Mouse (Mus musculus) forebrain, embryonic 13.5 days (tissue): ENCODE results near the gene Tead1. TPM values are rescaled to one million over a fixed set of nuclear protein-coding genes. Genes with fewer than 3 reads are reported as not detected.

ENCODE experiments used
- ATAC-seq: fragments of 200-750 bp; cut with Nextera tagmentation; 2 replicates; pipeline ENCODE4 v1.8.0; 2017
- H3K27ac ChIP-seq: fragments of 300-500 bp; sonication (generic); 2 replicates; pipeline ENCODE4 v1.5.1; 2015; ENCODE audit warnings: inconsistent platforms, mild to moderate bottlenecking, moderate library complexity
- H3K27me3 ChIP-seq: fragments of 300-500 bp; sonication (generic); 2 replicates; pipeline ENCODE4 v1.6.1; 2015; ENCODE audit warnings: mild to moderate bottlenecking, inconsistent platforms
- H3K36me3 ChIP-seq: fragments of 300-500 bp; sonication (generic); 2 replicates; pipeline ENCODE4 v1.6.1; 2015; ENCODE audit warnings: mild to moderate bottlenecking, inconsistent platforms; ENCODE audit not compliant: poor library complexity, severe bottlenecking
- H3K4me1 ChIP-seq: fragments of 300-500 bp; sonication (generic); 2 replicates; pipeline ENCODE4 v1.6.1; 2015; ENCODE audit warnings: inconsistent platforms
- H3K4me2 ChIP-seq: fragments of 300-500 bp; sonication (generic); 2 replicates; pipeline ENCODE4 v1.6.1; 2015; ENCODE audit warnings: inconsistent platforms, mild to moderate bottlenecking, moderate library complexity
- H3K4me3 ChIP-seq: fragments of 300-500 bp; sonication (generic); 2 replicates; pipeline ENCODE4 v1.5.1; 2015; ENCODE audit warnings: mild to moderate bottlenecking, inconsistent platforms
- H3K9ac ChIP-seq: fragments of 300-500 bp; sonication (generic); 2 replicates; pipeline ENCODE4 v1.6.1; 2015; ENCODE audit warnings: mild to moderate bottlenecking, inconsistent platforms
- H3K9me3 ChIP-seq: fragments of 300-500 bp; sonication (generic); replicated peaks from 2 replicates; pipeline ENCODE4 v1.6.1; 2016; ENCODE audit warnings: inconsistent platforms
- WGBS: fragments of 180-500 bp; shearing (Covaris S2); methylation state at CpG from one replicate; pipeline ENCODE4 v1.1.7; 2015; 5-methylcytosine and 5-hydroxymethylcytosine counted together
- polyA plus RNA-seq: library from polyadenylated mRNA; unstranded; fragments of >200 nt; fragmentation: Nextera tagmentation; extraction: Ambion mirVana; gene quantifications from 2 replicates; pipeline ENCODE4 v1.2.1, GENCODE M21; 2015

The Tead1 gene
- polyA plus RNA-seq, 1 experiment from 2014 or later, result 22.0 TPM

DNA sequence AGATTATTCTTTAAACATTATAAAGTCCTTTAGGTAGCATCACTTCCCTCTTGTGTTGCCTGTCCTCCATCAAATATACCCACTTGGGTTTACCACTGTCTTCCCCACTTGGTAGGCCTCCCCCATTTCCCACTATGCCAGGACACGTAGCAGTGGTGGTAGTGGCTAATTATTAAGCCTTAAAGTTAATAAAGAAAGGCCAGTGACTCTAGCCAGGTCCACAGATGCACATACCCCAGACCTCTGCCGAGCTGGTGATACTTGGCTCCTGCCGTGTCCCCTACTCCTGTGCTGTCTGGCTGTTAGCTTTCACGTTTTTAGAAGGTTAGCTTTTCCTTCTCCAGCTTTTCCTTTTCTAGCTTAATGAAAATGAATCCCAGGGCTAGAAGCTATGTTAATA lies 152.3 kb downstream of the Tead1 start:
- Histone ChIP-seq H3K4me1 (peaks cover 44% of the 10 kb centered on the region), H3K27me3 (no peaks in the 10 kb centered on the region), H3K9me3 (no peaks in the 10 kb centered on the region), H3K4me3 (no peak overlapping the region), H3K4me2 (no peak overlapping the region), H3K27ac (no peak overlapping the region), H3K36me3 (no peaks in the 10 kb centered on the region), H3K9ac (no peak overlapping the region)
- 82% methylated on average over 4 of the region's 4 CpGs for WGBS
- no peak for ATAC-seq

DNA sequence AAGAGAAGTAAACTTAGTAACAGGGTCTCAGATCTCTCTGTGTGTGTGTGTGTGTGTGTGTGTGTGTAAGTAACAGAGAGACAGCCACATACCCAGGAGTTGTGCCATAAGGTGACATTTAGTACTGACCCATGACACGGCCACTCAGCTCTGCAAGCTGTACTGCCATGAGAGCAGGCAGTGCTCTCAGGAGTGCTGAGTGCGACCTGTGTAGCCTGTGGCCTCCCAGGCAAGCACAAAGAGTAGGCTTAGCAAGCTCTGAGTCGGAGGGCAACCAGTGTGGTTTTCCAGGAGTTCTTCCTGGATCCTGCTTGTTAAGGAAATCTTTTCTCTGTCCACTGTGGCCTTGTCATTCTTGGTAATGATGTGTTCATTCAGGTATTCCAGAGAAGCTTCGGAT lies 154.0 kb downstream of the Tead1 start:
- H3K4me1 ChIP-seq, result peaks cover 31% of the 10 kb centered on the region
- no peak overlapping the region for H3K9ac ChIP-seq
- 68% methylated on average over 4 of the region's 4 CpGs for WGBS
- H3K9me3 ChIP-seq, result no peaks in the 10 kb centered on the region
- no peak overlapping the region for H3K4me2 ChIP-seq
- H3K27me3 ChIP-seq, result no peaks in the 10 kb centered on the region
- H3K36me3 ChIP-seq, result no peaks in the 10 kb centered on the region
- ATAC-seq, result no peak
- H3K4me3 ChIP-seq, result no peak overlapping the region
- no peak overlapping the region for H3K27ac ChIP-seq

DNA sequence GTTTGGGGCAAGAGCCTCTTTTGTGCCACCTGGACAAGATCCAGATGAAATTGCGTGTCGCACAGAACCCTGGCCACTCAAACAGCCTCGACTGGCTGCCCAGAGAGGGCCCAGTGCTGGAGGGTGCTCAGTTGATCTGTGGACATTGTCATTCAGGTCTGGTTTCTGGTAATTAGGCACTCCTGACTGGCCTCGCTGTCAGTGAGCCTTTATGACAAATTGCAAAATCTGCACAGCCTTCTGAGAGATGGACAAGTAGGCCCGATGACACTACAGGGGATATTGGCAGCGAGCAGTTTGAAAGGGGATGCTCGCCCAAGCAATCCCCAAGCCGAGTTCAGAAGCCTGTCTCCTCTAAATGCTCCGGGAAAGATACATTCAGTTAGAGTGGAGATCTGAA lies 157.0 kb downstream of the Tead1 start:
- Histone ChIP-seq H3K4me2 (no peak overlapping the region), H3K27me3 (no peaks in the 10 kb centered on the region), H3K9me3 (no peaks in the 10 kb centered on the region), H3K9ac (no peak overlapping the region), H3K4me1 (peaks cover 43% of the 10 kb centered on the region), H3K36me3 (no peaks in the 10 kb centered on the region), H3K4me3 (no peak overlapping the region), H3K27ac (peak overlapping the region; percentile 26)
- whole genome bisulfite sequencing, result 51% methylated on average over 9 of the region's 9 CpGs
- 0 out of 2 replicates have a peak, but pooled peaks have one; percentile 37 for ATAC-seq

DNA sequence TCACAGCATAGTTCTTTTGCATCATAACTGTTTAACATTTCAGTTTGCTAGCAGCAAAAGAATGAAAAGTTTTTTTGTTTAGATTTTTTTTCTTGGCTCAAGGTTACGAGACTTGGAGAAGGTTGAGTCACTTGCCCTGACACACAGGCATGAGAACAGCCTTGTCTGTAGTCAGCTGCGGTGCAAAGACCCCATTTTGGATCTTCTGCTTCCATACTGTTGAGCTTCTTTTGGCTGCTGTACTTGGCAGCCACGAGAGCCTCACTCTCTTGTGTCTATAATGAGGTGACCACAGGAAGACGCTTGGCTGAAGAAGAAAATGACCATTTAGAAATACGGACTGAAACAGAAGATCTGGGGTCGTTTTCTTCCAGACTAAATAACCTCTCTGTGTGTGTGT lies 159.0 kb downstream of the Tead1 start:
- H3K9me3 ChIP-seq, result no peaks in the 10 kb centered on the region
- peaks cover 50% of the 10 kb centered on the region for H3K4me1 ChIP-seq
- no peak overlapping the region for H3K4me3 ChIP-seq
- no peak for ATAC-seq
- no peaks in the 10 kb centered on the region for H3K36me3 ChIP-seq
- H3K27me3 ChIP-seq, result no peaks in the 10 kb centered on the region
- no peak overlapping the region for H3K4me2 ChIP-seq
- no peak overlapping the region for H3K9ac ChIP-seq
- WGBS, result 86% methylated on average over 6 of the region's 6 CpGs
- H3K27ac ChIP-seq, result no peak overlapping the region

DNA sequence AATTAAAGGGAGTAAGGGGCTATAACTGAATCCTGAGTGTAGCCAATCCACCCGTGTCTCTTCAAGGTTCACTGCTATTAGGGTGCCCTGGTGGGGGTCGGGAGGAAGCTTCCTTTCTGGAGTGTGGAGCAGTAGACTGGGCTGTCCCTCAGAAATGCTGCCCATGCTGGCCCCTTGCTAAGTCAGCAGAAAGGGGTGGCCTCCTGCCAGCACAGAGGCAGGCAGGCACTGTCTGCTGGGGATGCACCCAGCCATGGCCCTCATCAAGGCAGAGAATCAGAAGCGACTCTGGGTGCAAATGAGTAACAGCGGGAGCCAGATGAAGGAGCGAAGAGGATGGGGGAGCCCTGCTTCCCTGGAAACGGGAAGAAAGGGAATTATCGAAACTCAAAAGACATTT lies 161.2 kb downstream of the Tead1 start:
- Histone ChIP-seq H3K4me1 (peaks cover 50% of the 10 kb centered on the region), H3K36me3 (no peaks in the 10 kb centered on the region), H3K9me3 (no peaks in the 10 kb centered on the region), H3K4me2 (peak overlapping the region; percentile 57), H3K27me3 (no peaks in the 10 kb centered on the region), H3K27ac (peak overlapping the region; percentile 85), H3K9ac (0 out of 2 replicates have a peak overlapping the region, but pooled peaks have one; percentile 35), H3K4me3 (no peak overlapping the region)
- ATAC-seq, result 0 out of 2 replicates have a peak, but pooled peaks have one; percentile 17
- 16% methylated on average over 7 of the region's 7 CpGs for WGBS

DNA sequence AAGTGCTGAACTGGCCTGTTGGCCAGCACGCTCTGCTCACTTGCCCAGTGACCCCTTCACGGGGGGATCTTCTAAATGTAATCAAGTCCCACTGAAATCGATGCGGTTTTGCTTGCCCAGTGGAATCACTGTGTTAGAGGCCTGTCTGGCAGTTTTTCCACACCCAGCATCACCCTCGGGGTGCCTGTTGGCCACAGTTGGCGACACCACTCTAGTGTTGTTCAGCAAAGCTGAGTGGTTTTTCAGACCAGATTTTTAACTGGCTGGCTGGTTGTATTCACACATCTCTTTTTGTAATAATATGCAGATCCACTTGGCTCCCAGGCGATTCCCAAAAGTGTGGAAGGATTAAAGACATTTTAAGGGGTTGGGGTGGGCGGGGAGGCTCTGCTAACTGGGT lies 161.8 kb downstream of the Tead1 start:
- Histone ChIP-seq H3K4me2 (peak overlapping the region; percentile 57), H3K4me1 (peaks cover 45% of the 10 kb centered on the region), H3K36me3 (no peaks in the 10 kb centered on the region), H3K9me3 (no peaks in the 10 kb centered on the region), H3K27ac (peak overlapping the region; percentile 85), H3K4me3 (no peak overlapping the region), H3K9ac (peak overlapping the region; percentile 35; the same call in 1 of the 2 replicates), H3K27me3 (no peaks in the 10 kb centered on the region)
- WGBS, result 12% methylated on average over 8 of the region's 8 CpGs
- peak; percentile 57; the same call in 1 of the 2 replicates for ATAC-seq

DNA sequence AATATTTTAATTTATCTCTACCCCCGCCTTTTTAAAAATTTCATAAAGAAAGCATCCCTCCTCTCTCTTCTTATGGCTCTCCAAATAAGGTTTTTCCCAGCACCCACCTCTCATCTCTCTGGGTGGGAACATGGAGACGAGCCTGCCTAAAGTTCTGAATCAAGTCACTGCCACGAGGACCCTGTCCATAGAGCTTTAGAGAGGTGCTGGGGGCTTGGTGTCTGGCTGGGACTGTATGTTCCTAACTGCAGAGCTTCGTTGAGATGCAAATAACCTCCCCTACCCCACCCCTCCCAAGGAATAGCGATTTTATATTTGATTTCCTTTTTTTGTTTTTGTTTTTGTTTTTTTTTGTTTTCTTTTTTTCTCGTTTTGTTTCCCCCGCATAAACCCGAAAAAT lies 162.4 kb downstream of the Tead1 start:
- Histone ChIP-seq H3K9ac (peak overlapping the region; percentile 40), H3K27me3 (no peaks in the 10 kb centered on the region), H3K4me3 (peak overlapping the region; percentile 18), H3K27ac (peak overlapping the region; percentile 85), H3K4me1 (peaks cover 39% of the 10 kb centered on the region), H3K4me2 (peak overlapping the region; percentile 57), H3K9me3 (no peaks in the 10 kb centered on the region), H3K36me3 (no peaks in the 10 kb centered on the region)
- WGBS, result 2% methylated on average over 8 of the region's 8 CpGs
- peak; percentile 63 for ATAC-seq

DNA sequence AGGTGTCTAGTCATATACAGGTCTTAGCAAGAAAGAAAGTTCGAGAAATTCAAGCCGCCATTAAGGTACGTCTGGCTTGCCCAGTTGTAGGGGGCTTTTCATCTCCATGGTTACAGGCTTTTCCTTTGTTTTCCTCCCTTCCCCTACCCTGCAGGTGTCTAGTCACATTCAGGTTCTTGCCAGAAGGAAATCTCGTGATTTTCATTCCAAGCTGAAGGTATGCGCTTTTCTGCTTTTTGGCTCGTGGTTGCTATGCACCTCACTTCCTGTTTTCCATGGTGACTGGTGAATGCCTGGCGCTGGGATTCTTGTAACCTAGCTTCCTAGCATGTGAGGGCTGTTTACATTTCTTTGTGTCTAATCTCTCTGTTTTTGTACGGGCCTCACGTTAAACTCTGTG lies 162.8 kb downstream of the Tead1 start:
- Histone ChIP-seq H3K27ac (peak overlapping the region; percentile 85), H3K36me3 (no peaks in the 10 kb centered on the region), H3K27me3 (no peaks in the 10 kb centered on the region), H3K9ac (no peak overlapping the region), H3K4me1 (peaks cover 36% of the 10 kb centered on the region), H3K4me3 (peak overlapping the region; percentile 18), H3K9me3 (no peaks in the 10 kb centered on the region), H3K4me2 (peak overlapping the region; percentile 57)
- under 1% methylated on average over 9 of the region's 9 CpGs for WGBS
- peak; percentile 77 for ATAC-seq

DNA sequence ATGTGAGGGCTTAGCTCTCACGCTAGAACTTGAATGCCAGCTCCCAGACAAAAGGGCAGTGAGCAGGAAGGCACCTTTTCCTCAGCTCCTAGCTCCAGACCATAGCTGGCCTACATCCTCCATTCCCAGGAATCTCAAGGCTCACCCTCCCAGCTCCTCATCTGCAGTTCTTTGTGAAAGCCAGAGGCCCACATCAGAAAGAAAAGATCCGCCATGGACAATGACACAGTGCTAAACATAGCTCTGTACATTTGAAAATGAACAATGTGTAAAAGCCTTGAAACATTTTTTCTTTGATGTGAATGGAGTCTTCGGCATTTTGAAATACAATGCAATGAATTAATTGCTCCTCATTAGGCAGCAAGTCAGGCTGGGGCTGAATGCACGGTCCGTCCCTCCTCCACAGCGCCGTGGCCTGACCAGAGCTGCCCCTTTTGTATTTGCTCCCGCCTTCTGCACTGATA lies 172.2 kb downstream of the Tead1 start:
- Histone ChIP-seq H3K9ac (0 out of 2 replicates have a peak overlapping the region, but pooled peaks have one; percentile 16), H3K4me3 (no peak overlapping the region), H3K4me2 (peak overlapping the region; percentile 13; the same call in 1 of the 2 replicates), H3K27ac (peak overlapping the region; percentile 66), H3K9me3 (no peaks in the 10 kb centered on the region), H3K36me3 (0 out of 2 replicates have a peak, but pooled peaks cover 8% of the 10 kb centered on the region), H3K27me3 (no peaks in the 10 kb centered on the region), H3K4me1 (peaks cover 56% of the 10 kb centered on the region)
- peak; percentile 67; the same call in 1 of the 2 replicates for ATAC-seq
- WGBS, result 2% methylated on average over 8 of the region's 8 CpGs

DNA sequence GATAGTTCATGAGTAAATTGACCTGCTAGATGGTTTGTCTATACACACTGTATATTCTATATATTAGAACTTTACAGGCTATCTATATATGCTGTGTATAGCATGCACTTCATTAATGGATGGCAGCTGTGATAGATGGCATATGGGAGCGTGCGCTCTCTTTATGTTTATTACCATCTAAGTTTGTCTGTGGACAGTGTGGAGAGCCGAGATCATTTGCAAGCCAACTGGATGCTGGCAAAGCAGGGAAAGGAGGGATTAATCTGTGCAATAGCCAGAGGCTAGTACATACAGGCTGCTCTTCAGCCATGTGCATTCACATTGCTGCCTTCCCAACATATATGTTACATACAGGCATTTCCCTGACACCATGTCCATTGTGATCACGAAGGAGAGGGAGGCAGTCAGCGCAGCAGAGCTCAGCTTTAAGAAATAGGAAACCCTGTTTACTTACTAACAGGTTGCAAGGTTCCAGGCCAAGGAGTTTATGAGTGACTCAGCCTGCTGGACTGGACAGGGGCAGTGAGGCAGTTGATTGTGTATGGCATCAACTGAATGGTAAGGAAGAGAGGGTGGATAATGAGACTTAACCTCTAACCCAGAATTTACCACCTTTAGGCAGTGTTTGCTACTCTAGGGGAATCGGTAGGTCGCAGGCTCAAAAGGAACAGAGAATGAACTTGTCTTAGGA lies 173.2 kb downstream of the Tead1 start:
- ATAC-seq, result 0 out of 2 replicates have a peak, but pooled peaks have one; percentile 30
- H3K27ac ChIP-seq, result no peak overlapping the region; the same call in 1 of the 2 replicates
- peaks cover 61% of the 10 kb centered on the region for H3K4me1 ChIP-seq

DNA sequence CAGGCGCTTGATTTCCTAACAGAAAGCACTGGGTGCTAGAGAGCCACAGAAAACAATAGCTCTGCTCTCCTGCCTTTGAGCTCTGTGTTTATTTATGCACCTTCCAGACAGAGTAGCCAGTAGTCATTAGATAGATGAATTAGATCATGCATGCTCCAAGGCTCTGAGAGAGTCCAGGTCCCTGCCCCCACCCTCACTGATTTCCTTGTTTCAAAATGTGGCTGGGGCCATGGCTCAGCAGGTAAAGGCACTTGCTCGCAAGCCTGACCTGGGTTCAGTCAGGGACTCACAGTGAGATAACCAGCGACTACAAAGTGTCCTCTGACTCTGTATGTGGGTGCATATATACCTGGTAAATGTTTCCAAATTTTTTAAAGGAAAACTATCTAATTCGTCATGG lies 174.7 kb downstream of the Tead1 start:
- no peak overlapping the region for H3K4me3 ChIP-seq
- no peak overlapping the region for H3K9ac ChIP-seq
- H3K27ac ChIP-seq, result no peak overlapping the region
- H3K36me3 ChIP-seq, result 0 out of 2 replicates have a peak, but pooled peaks cover 7% of the 10 kb centered on the region
- no peaks in the 10 kb centered on the region for H3K27me3 ChIP-seq
- no peaks in the 10 kb centered on the region for H3K9me3 ChIP-seq
- 52% methylated on average over 4 of the region's 4 CpGs for WGBS
- peaks cover 61% of the 10 kb centered on the region for H3K4me1 ChIP-seq
- H3K4me2 ChIP-seq, result no peak overlapping the region
- no peak for ATAC-seq

More for the DNA sequence above, 173.2 kb downstream of the Tead1 start:
- Histone ChIP-seq H3K4me3 (no peak overlapping the region), H3K9ac (no peak overlapping the region), H3K4me2 (no peak overlapping the region), H3K27me3 (no peaks in the 10 kb centered on the region), H3K9me3 (no peaks in the 10 kb centered on the region), H3K36me3 (0 out of 2 replicates have a peak, but pooled peaks cover 8% of the 10 kb centered on the region)
- 55% methylated on average over 7 of the region's 7 CpGs for WGBS

DNA sequence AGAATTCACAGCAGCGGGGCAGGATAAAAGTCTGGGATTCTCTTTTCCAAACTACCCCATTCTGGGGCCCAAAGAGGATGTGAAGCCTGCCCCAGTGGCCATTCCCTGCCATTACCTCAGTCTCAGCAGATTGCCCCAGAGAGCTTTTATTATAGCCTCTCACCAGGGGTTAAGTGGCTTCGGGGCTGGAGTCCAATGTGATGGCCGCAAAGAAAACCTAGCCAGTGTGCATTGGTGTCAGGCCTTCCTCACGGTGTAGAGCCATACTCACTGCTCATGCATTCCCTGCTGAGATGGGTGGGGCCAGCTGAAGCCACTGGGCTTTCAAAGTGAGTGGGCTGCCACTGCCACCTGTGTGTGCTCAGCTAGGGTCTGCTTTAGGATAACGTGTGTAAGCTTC lies 175.4 kb downstream of the Tead1 start:
- H3K4me3 ChIP-seq, result no peak overlapping the region
- peak; percentile 50; the same call in 1 of the 2 replicates for ATAC-seq
- no peaks in the 10 kb centered on the region for H3K9me3 ChIP-seq
- H3K36me3 ChIP-seq, result 0 out of 2 replicates have a peak, but pooled peaks cover under 1% of the 10 kb centered on the region
- H3K27ac ChIP-seq, result no peak overlapping the region
- H3K4me1 ChIP-seq, result peaks cover 61% of the 10 kb centered on the region
- H3K9ac ChIP-seq, result no peak overlapping the region
- no peak overlapping the region for H3K4me2 ChIP-seq
- 15% methylated on average over 5 of the region's 5 CpGs for WGBS
- H3K27me3 ChIP-seq, result no peaks in the 10 kb centered on the region
